Mouse (Mus musculus): ENCODE results near the gene 2510039O18Rik.

Gene 2510039O18Rik

DNA sequence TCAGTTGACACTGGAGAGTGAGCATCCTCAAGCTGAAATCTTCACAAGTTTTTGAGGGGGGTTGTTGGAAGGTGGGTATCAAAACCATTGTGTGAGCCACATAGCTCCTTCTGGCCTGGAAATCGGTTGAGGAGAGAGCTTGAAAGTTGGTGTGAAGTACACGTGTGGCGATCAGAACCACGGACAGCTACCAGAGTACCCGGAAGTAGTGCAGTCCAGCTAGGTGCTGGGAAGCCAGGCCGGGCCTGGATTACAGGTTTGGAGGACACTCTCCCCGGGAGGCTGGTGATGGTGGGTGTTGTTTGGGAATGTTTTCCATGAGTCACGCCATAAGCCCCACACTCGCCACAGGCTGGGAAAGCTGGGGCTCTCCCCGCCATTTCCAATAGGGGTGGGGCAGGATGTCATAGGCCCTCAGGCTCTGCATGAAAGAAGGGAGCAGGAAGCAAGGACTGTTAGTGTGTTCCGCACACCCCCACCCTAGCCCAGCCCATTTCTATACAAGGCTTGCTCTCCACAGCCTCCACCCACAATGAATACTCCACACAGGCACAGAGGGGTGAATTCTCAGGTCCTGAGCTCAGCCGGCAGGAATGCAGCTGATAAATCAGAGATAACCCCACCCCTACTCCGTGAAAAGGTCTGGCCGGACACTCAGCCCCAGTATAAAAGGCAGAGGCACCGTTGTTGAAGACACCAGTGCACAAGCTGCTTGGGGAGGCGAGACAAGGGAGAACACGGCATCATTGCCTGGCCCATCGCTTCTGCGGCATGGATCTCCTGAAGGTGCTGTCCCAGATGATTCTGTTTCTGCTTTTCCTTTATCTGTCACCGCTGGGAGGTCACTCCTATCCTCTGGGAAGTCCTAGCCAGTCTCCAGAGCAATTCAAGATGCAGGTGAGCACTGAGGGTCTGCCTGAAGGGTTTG is 44.8 kb downstream of the 2510039O18Rik start, which contains the start of gene Nppb:
Nppb (plus strand) TSS at position 584 of the 928 bp plus-strand sequence.
- DNase-seq (ENCODE audit: extremely low read depth, low read depth) = peak; percentile 23

DNA sequence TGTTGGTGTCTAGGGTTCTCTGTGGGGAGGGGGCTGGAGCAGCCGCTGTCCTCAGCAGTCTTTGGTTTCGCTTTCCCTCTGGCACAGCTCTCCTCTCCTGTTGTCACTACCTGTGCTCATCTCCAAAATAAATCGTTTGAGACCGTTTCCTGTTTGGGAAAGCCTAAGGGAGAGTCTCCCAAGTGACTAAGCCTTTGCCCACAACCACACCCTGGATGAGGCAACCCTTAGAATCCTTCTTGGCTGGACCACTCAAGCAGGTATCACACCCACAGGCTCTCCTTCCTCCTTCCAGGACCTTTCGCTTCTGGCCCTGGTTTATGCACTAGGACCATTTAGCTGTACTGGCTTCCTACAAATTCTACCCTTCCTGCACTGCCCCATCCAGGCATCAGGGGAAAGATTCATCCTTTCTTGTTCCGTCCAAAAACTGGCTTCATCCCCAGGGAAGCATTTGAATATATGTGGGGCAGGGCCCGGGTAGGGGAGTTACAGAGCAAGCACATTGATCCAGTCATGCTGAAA is 52.9 kb downstream of the 2510039O18Rik start:
- DNase-seq (ENCODE audit: extremely low read depth, low read depth) = no peak

DNA sequence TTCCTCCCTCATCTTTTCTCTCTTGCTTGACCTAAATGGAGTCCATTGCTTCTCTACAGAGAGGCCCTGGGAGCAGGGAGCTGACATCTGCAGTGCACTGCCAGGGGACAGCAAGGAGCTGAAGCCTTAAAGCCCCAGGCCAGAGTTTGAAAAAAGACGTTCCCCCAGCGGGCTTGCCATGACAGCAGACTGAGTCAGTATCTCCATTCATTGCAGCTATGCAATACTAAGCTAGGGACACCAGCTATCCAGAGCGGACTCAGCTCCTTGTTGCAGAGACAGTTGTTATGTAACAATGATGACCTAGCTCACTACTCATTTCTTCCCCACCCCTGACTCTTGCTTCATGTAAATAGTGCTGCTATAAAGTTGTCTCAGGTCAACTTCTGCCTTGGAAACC is 54.6 kb downstream of the 2510039O18Rik start:
- no peak for DNase-seq (ENCODE audit: extremely low read depth, low read depth)

Data from MEL-GATA-1-ER (cell line).